Mouse (Mus musculus) heart, postnatal 10 days (tissue): ENCODE results near the gene Grid2. TPM values are rescaled to one million over a fixed set of nuclear protein-coding genes. Genes with fewer than 3 reads are reported as not detected.
A peak's percentile ranks its signal among the peaks of the same experiment; 100 is the strongest.
"Not testable (repeated sequence)": the region's sequence is repeated elsewhere in the genome, so short reads cannot be mapped to it uniquely, and the experiment has no call there.

Source experiments
- DNase-seq, 2 experiments: peaks; one replicate each; pipeline ENCODE4 v3.0.0; 2021
- intact Hi-C: fragments of 180-260 bp; cut with DNase I; formaldehyde crosslinking; loops from one replicate; pipeline ENCODE4 v1.15.1; 2025
- total RNA-seq, 2 experiments: library from RNA; stranded (reverse); gene quantifications; 2 replicates each; pipeline ENCODE4 v1.2.3; 2021

The Grid2 gene
- under 1 TPM; 0.10 to 0.17 TPM for total RNA-seq

GRCm38 (mm10) chr6:63255826-63256555 is at the start of gene Grid2:
Gene Grid2 (plus strand): TSS chr6:63255876.
- intact Hi-C loops: no loop called here
- DNase-seq: peak; percentile 6 to 13

DNA sequence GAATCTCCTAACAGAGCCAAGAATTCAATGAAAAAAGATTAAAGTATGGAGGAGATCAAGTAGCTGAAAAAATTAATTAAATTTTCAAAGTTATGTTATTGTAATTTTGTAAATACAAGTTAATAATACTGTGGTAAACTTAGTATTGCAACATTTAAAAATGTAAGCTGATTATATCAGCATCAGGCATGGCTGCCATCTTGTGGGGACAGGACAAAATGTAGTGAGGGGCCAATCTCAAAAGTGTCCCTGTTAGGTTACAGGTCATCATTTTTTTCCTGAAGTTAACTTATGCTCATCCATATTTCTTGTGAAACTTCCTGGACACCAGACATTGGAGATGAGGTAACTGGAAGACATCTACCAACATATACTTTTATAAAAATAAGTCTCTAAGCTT is 4.9 kb upstream of the Grid2 start:
- intact Hi-C loops: no loop called here

DNA sequence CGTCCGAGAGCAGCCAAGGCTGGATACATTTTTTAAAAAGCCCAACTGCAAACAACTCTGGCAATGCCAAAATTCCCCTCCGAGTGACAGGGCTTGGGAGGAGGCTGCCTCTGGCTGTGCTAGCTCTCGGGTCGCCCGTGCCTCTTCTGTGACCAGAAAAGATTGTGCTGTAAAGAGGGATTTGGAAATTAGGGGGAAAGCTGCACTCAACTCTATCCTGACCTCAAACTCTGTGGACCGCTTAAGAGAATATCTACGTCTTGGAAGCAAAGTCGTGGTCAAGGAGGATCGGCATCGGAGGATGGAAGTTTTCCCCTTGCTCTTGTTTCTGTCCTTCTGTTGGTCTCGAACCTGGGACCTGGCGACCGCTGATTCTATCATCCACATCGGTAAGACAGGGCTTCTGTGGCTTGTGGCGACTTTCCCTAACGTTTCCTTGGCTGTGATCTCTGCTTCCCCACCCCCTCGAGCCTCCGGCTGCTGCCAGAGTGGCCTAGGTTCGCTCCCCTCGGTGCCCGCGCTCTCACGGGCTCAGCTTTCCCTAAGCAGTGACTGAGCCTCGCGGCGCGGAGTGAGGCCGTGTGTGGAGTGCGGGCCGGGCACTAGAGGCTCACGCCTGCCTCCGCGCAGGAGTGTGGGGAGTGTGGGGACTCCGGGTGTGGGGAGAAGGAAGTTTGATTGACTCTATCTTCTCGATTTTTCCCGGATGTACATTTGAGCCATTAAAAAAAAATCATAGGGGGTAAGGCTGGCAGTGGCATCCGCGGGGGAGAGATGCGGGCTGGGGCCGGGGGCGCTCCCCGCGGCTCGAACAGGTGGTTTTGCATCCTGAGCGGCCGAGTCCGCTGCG is 1.1 kb downstream of the Grid2 start:
- peak; percentile 5 to 7 for DNase-seq
- intact Hi-C loops: no loop called here

More for the DNA sequence above, 4.9 kb upstream of the Grid2 start:
- DNase-seq: no peak

DNA sequence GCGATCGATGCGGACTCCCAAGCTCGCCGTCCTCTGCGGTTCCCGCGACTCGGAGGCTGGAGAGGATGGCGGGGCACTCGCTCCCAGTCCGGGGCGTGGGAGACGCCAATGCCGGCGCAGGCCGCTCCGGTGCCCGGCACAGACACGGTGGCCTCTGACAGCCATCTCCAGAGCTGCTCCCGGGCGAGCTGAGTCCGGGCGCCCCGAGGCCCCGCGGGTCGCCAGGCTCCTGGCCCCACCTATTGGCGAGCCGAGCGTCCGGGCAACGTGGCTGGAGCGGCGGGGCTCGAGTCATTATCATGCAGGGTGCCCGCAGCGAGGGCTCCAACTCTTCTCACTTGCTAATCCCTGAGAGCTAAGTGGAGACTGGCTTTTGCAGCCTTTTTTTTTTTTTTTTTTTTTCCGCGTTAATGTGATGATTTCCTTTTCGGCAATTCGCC is 1.8 kb downstream of the Grid2 start:
- intact Hi-C loops: no loop called here

GRCm38 (mm10) chr6:63257876-63258275 is 2.2 kb downstream of the Grid2 start:
- DNase-seq: no peak
- intact Hi-C loops: no loop called here

More for the DNA sequence above, 1.8 kb downstream of the Grid2 start:
- peak; percentile 7 to 17 for DNase-seq

DNA sequence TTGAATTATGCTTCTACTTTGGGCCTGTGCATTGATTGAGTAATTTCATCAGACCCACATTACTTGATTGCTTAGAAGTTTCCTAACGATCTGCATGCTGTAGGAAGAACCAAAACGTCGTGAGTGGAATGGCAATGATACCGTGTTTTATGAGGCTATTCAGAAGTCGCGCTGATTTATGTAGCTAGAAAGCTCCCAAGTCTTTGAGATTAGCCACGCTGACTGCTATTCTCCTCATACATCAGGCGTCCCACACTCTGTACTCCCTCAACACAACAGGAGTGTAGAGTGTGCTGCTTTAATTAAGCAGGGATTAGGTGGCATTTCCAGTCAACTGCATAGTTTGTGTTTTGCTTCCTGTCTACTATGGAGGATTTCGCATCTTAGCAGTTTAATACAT is 4.1 kb downstream of the Grid2 start:
- intact Hi-C loops: no loop called here
- DNase-seq: no peak

DNA sequence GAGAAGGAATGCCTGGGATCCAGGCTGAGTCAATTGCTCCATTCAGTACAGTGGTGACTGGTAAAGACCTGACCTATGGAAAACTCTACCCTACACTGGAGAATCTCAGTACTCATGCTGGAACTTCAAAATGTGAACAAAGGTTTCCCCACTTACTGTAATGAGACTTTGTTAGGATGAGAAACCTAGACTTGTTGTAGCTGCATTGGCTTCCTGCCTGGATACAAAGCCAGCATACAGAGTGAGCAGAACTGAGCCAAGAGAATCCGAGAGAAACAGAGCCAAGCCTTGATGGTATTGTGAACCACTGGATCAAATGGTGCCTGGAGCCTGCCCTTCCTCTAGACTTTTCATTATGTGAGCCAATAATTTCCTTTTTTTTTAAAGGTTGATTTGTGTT is 28.7 kb downstream of the Grid2 start:
- DNase-seq: no peak
- intact Hi-C loops: no loop called here

- no peak for DNase-seq
- intact Hi-C loops: no loop called here
Measured at GRCm38 (mm10) chr6:63342438-63343004, 86.8 kb downstream of the Grid2 start.

DNA sequence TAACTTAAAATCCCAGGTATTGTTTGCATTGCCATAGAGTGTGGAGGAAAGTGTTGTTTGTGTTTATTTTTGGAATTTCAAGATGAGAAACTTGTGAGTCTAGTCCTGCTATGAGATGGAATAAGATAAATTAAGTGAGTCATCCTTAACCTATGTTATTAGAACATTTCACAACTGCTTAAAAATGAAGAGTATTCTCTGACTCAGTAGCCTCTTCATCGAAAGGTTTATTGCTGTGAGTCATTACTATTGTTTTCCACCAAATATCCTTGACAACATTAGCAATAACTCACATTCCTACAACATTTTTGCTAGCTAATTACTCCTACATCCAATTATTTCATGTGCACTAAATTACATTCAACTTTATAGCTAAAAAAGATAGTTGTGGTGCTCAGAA is 91.3 kb downstream of the Grid2 start:
- DNase-seq: no peak
- intact Hi-C loops: no loop called here

DNA sequence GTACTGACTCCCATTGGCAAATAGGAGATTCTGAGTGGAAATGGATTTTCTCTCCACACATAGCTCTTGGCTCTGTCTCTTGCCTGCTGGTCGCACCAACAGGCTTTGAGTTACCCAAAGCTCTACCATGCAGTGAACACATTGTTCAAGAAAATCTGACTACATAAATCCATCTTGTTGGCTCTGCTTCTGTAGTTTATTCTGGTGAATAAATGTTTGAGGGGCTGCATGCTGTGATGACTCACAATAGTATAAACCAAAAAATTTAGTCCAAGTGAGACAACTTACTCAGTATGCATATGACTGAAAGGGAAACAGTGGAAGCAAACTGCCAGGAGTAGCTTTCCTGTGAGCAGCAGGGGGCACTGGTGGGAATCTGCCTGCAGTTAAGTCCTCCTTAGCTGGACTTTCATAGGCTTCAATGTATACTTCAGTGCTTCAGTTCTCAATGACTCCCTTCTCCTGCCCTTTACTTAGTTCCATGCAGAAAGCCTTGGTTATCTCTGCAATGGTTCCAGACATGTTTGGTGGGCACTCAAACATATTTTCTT is 125.5 kb downstream of the Grid2 start:
- DNase-seq: no peak
- intact Hi-C loops: no loop called here

- no peak for DNase-seq
- intact Hi-C loops: no loop called here
Measured at GRCm38 (mm10) chr6:63401698-63402097, 146.0 kb downstream of the Grid2 start.

GRCm38 (mm10) chr6:63417534-63417933 is 161.9 kb downstream of the Grid2 start:
- no peak for DNase-seq
- intact Hi-C loops: no loop called here

- no peak for DNase-seq
Measured at GRCm38 (mm10) chr6:63432751-63433150, 177.1 kb downstream of the Grid2 start.

GRCm38 (mm10) chr6:63448175-63448574 is 192.5 kb downstream of the Grid2 start:
- no peak for DNase-seq
- intact Hi-C loops: no loop called here

More at GRCm38 (mm10) chr6:63432751-63433150, 177.1 kb downstream of the Grid2 start:
- intact Hi-C loops: no loop called here

DNA sequence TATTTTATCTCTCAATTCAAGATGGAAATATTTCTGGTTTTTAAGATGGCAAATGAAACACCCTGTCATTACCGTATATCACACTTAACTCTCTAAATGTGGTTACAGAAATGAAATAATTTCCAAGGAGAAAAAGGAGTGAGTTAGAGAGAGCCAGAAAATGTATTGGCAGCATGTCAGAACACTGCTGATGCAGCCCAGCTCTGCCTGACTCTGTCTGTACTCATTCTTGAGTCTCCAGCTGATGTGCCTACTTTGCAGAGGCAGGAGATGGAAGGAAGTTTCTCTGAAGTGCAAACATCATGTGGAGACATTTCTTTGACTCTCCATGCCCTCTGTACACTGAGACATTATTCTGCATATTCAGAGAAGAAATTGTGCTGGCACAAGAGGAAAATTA is 226.5 kb downstream of the Grid2 start:
- no peak for DNase-seq
- intact Hi-C loops: no loop called here

DNA sequence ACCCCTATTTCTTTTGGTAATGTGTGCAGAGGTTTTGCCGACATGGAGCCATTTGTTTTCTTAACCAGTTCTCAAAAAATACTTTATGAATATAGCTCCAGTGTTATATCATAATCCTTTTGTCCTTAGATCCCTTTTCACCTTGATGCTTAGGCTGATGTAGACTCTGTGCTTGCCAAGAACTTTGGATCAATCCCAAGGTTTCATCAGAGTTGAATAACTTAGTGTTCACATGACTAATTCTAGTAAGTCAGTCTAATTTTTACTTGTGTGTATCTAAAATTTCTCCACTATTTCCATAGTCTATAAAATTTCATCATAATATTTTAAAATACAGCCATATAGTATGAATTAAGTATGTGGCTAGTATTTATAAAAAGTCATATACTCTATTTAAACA is 259.3 kb downstream of the Grid2 start:
- DNase-seq: no peak
- intact Hi-C loops: no loop called here

DNA sequence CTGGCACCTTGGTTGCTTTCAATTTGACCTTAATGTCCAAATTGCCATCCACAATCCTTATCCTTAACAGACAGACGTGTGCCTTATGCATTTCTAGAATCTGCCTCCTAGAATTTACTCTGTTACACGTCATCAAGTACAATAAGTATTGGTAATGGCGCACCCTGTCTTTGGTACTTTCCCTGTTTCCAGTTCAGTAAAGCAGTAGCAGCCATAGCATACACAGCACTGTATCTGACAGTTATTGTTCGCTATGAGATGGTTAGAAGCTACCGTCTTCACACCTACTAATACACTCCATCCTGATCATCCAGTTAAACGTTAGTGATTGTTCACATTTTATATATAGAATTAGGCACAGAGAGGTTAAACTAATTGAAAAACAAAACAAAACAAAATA is 260.3 kb downstream of the Grid2 start:
- intact Hi-C loops: no loop called here

DNA sequence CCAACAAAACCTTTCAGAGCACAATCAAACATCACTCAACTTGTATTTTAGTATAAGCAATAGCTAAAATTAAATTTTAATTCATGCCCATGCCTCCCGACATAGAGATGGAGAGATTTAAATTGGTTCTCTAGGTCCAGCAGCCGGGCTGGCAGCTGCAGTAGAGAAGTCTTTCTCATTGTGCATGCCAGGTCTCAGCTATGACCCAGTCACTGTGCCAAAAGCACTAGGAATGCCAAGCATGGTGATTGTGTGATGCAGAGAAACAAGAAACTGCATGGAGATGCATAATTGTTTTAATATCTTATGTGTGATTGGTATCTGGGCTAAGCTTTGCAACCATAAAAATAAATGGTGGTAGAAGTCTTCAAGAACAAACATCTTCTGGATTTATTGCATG is 276.1 kb downstream of the Grid2 start:
- intact Hi-C loops: no loop called here
- peak; percentile 1 to 7 for DNase-seq

More for the DNA sequence above, 260.3 kb downstream of the Grid2 start:
- no peak for DNase-seq

- no peak for DNase-seq
- intact Hi-C loops: no loop called here
Measured at GRCm38 (mm10) chr6:63532901-63533300, 277.2 kb downstream of the Grid2 start.

DNA sequence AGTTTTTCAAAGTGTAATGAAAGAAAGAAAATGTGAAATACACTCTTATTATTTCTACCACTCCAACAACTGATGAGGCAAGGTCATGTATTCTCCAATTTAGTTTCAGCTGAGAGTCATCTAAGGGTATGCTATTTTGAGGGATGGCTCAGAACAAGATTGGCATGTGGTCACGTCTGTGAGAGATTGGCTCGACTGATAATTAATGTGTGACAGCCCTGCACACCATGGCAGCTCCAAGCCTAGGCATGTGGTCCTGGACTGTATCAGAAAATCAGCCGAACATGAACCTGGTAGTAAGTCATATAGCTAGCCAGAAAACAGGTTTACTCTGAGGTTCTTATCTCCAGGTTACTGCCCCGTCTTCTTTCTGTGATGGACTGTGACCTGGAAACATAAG is 292.1 kb downstream of the Grid2 start:
- no peak for DNase-seq
- intact Hi-C loops: no loop called here

DNA sequence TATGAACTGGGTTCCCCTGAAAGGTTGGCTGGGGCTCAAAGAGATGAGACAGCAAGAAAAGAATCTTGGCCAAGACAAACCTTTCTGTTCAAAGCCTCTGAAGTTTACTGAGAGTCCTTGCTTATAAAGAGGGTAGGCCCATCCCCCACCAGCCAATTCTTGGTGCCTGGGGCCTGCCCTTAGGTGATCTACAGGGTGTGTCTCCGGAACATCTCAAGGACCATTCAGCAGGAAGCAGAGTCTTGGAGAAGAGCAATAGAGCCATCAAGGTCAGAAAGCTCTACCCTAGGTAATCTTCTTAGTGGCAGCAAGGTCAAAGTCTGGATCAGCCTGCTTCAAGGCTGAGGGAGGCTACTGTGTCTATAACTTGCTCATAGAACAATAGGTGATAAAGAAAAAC is 313.1 kb downstream of the Grid2 start:
- intact Hi-C loops, DNase-seq: not testable (repeated sequence)
